Mouse (Mus musculus): Measurements from ENCODE around the gene Edf1.
"Not testable (repeated sequence)": the region's sequence is repeated elsewhere in the genome, so short reads cannot be mapped to it uniquely, and the experiment has no call there.

The Edf1 gene

GRCm38 (mm10) chr2:25541644-25542367 is 15.8 kb upstream of the Edf1 start:
- TF ChIP-seq POU5F1 (IDR thresholded peaks at IDR 0.05; ENCODE audit: borderline replicate concordance, low read length), result no peak
- peaks cover 33% of the 10 kb centered on the region for H3K4me1 ChIP-seq (replicated peaks; ENCODE audit: low read depth, low read length)
- no peak overlapping the region for H3K4me3 ChIP-seq (replicated peaks; ENCODE audit: low read length)
- no peaks in the 10 kb centered on the region for H3K27me3 ChIP-seq (ENCODE audit: insufficient read depth, low read length)
- H3K36me3 ChIP-seq (ENCODE audit: insufficient read depth, low read length), result peaks cover 29% of the 10 kb centered on the region
- H3K9me3 ChIP-seq (ENCODE audit: low read length), result no peaks in the 10 kb centered on the region

GRCm38 (mm10) chr2:25545996-25546810 is 11.4 kb upstream of the Edf1 start:
- H3K4me1 ChIP-seq (replicated peaks; ENCODE audit: low read depth, low read length), result peaks cover 40% of the 10 kb centered on the region
- peak overlapping the region; percentile 86 for H3K4me3 ChIP-seq (replicated peaks; ENCODE audit: low read length)
- TF ChIP-seq POU5F1 (IDR thresholded peaks at IDR 0.05; ENCODE audit: borderline replicate concordance, low read length) (no peak), NANOG (IDR thresholded peaks at IDR 0.05; ENCODE audit: borderline replicate concordance, low read length) (no peak), CTCF (conservative IDR thresholded peaks at IDR 0.05; ENCODE audit: low read length) (no peak)
- peaks cover 9% of the 10 kb centered on the region for H3K36me3 ChIP-seq (ENCODE audit: insufficient read depth, low read length)
- no peaks in the 10 kb centered on the region for H3K27me3 ChIP-seq (ENCODE audit: insufficient read depth, low read length)
- H3K9me3 ChIP-seq (ENCODE audit: low read length), result no peaks in the 10 kb centered on the region

GRCm38 (mm10) chr2:25546811-25547491 is 10.7 kb upstream of the Edf1 start, which contains the start of gene Traf2:
Gene Traf2, minus strand, starts transcription at chr2:25546940.
- peaks cover 9% of the 10 kb centered on the region for H3K36me3 ChIP-seq (ENCODE audit: insufficient read depth, low read length)
- TF ChIP-seq NANOG (IDR thresholded peaks at IDR 0.05; ENCODE audit: borderline replicate concordance, low read length), result no peak
- no peak for TF ChIP-seq CTCF (conservative IDR thresholded peaks at IDR 0.05; ENCODE audit: low read length)
- TF ChIP-seq POU5F1 (IDR thresholded peaks at IDR 0.05; ENCODE audit: borderline replicate concordance, low read length), result no peak
- peak within 1 kb of the TSS; percentile 86 for H3K4me3 ChIP-seq (replicated peaks; ENCODE audit: low read length)
- no peaks in the 10 kb centered on the region for H3K9me3 ChIP-seq (ENCODE audit: low read length)
- H3K4me1 ChIP-seq (replicated peaks; ENCODE audit: low read depth, low read length), result peaks cover 35% of the 10 kb centered on the region
- no peaks in the 10 kb centered on the region for H3K27me3 ChIP-seq (ENCODE audit: insufficient read depth, low read length)

GRCm38 (mm10) chr2:25549021-25549991 is 8.3 kb upstream of the Edf1 start:
- H3K4me1 ChIP-seq (replicated peaks; ENCODE audit: low read depth, low read length), result peaks cover 28% of the 10 kb centered on the region
- TF ChIP-seq CTCF (conservative IDR thresholded peaks at IDR 0.05; ENCODE audit: low read length) (no peak), POU5F1 (IDR thresholded peaks at IDR 0.05; ENCODE audit: borderline replicate concordance, low read length) (no peak)
- no peaks in the 10 kb centered on the region for H3K9me3 ChIP-seq (ENCODE audit: low read length)
- H3K4me3 ChIP-seq (replicated peaks; ENCODE audit: low read length), result no peak overlapping the region
- no peaks in the 10 kb centered on the region for H3K27me3 ChIP-seq (ENCODE audit: insufficient read depth, low read length)
- peaks cover 9% of the 10 kb centered on the region for H3K36me3 ChIP-seq (ENCODE audit: insufficient read depth, low read length)

GRCm38 (mm10) chr2:25551186-25551585 is 6.5 kb upstream of the Edf1 start:
- Histone ChIP-seq H3K36me3 (ENCODE audit: insufficient read depth, low read length) (no peaks in the 10 kb centered on the region), H3K4me3 (replicated peaks; ENCODE audit: low read length) (no peak overlapping the region), H3K4me1 (replicated peaks; ENCODE audit: low read depth, low read length) (peaks cover 16% of the 10 kb centered on the region), H3K9me3 (ENCODE audit: low read length) (no peaks in the 10 kb centered on the region), H3K27me3 (ENCODE audit: insufficient read depth, low read length) (no peaks in the 10 kb centered on the region)
- no peak for TF ChIP-seq POU5F1 (IDR thresholded peaks at IDR 0.05; ENCODE audit: borderline replicate concordance, low read length)
- TF ChIP-seq CTCF (conservative IDR thresholded peaks at IDR 0.05; ENCODE audit: low read length), result peak; percentile 54

- peaks cover 20% of the 10 kb centered on the region for H3K4me1 ChIP-seq (replicated peaks; ENCODE audit: low read depth, low read length)
- not testable (repeated sequence) for H3K9me3 ChIP-seq (ENCODE audit: low read length); H3K4me3 ChIP-seq (replicated peaks; ENCODE audit: low read length); H3K36me3 ChIP-seq (ENCODE audit: insufficient read depth, low read length); H3K27me3 ChIP-seq (ENCODE audit: insufficient read depth, low read length)
Measured at GRCm38 (mm10) chr2:25553171-25553786, 4.4 kb upstream of the Edf1 start.

- not testable (repeated sequence) for H3K27me3 ChIP-seq (ENCODE audit: insufficient read depth, low read length); H3K9me3 ChIP-seq (ENCODE audit: low read length); H3K4me3 ChIP-seq (replicated peaks; ENCODE audit: low read length)
- peak; percentile 34 for TF ChIP-seq CTCF (conservative IDR thresholded peaks at IDR 0.05; ENCODE audit: low read length)
- peaks cover 17% of the 10 kb centered on the region for H3K36me3 ChIP-seq (ENCODE audit: insufficient read depth, low read length)
- peaks cover 26% of the 10 kb centered on the region for H3K4me1 ChIP-seq (replicated peaks; ENCODE audit: low read depth, low read length)
Measured at GRCm38 (mm10) chr2:25555479-25555878, 2.2 kb upstream of the Edf1 start.

- no peaks in the 10 kb centered on the region for H3K9me3 ChIP-seq (ENCODE audit: low read length)
- peaks cover 25% of the 10 kb centered on the region for H3K36me3 ChIP-seq (ENCODE audit: insufficient read depth, low read length)
- H3K4me1 ChIP-seq (replicated peaks; ENCODE audit: low read depth, low read length), result peaks cover 26% of the 10 kb centered on the region
- H3K4me3 ChIP-seq (replicated peaks; ENCODE audit: low read length), result peak overlapping the region; percentile 17; the same call in 1 of the 2 replicates
- H3K27me3 ChIP-seq (ENCODE audit: insufficient read depth, low read length), result no peaks in the 10 kb centered on the region
- no peak for TF ChIP-seq POU5F1 (IDR thresholded peaks at IDR 0.05; ENCODE audit: borderline replicate concordance, low read length)
- TF ChIP-seq CTCF (conservative IDR thresholded peaks at IDR 0.05; ENCODE audit: low read length), result no peak
- no peak for TF ChIP-seq NANOG (IDR thresholded peaks at IDR 0.05; ENCODE audit: borderline replicate concordance, low read length)
Measured at GRCm38 (mm10) chr2:25556296-25556695, 1.4 kb upstream of the Edf1 start.
